Mouse (Mus musculus): Measurements from ENCODE around the gene Magoh.
A peak's percentile ranks its signal among the peaks of the same experiment; 100 is the strongest.

The Magoh gene

GRCm38 (mm10) chr4:107879254-107880050 lies at the start of gene Magoh:
Magoh (plus strand) TSS chr4:107879755.
- DNase-seq, result peak; percentile 98 to 99

DNA sequence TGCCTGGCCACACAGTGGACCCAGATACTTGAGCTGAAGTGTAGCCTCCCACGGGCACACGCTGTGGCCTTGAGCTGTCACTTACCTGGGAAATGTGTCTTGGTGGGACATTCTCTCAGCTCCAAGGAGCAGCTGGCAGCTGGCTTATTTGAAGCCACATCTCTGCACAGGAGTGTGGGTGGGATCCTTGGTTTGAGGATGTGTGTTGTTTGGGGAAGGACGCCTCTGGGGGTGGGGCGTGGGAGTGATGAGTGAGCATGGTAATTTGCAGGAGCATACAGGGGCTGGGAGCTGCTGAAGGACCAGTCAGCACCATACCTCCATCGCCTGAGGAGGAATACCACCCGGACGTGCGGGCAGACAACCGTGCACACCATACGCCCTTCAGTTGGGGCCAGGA lies 49.4 kb upstream of the Magoh start:
- no peak for DNase-seq

DNA sequence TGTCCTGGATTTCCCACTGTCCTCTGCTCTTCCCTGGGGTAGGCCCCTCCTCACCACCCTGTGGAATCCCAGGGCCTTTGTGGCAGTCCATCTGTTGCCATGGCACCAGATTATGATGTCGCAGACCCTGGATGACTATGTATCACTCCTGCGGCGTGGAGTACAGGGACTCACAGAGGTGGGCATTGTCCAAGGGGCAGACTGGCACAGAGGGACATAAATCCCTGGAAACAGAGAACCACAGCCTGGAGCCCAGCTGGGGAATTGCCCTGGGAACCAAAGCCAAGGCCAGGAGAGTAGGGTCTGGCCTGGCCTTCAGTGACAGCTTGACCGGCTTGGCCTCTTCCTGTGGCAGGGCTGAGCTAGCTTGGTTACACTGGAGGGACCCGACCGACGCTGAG lies 48.7 kb upstream of the Magoh start:
- no peak for DNase-seq

- DNase-seq, result no peak
Measured at GRCm38 (mm10) chr4:107831678-107832077, 47.9 kb upstream of the Magoh start.

DNA sequence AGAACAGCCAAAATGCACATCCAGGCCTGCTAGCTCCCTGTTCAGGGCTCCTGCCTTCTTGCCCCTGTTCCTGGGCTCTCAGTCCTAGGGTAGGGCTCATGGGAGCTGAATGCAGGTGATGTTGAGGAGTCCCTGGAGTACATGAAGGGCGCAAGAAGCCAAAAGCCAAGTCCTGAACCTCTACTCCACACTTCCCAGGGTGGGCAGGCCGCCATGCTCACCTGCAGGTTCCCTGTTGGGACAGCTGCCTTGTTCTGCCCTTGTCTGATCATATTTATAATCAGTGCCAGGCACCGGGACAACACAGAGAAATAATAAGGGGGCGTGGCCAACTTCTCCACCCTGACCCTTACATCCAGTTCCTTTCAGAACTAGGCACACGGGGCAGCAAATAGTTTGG lies 46.0 kb upstream of the Magoh start:
- no peak for DNase-seq

GRCm38 (mm10) chr4:107834643-107835314 lies 44.8 kb upstream of the Magoh start:
- DNase-seq, result no peak

DNA sequence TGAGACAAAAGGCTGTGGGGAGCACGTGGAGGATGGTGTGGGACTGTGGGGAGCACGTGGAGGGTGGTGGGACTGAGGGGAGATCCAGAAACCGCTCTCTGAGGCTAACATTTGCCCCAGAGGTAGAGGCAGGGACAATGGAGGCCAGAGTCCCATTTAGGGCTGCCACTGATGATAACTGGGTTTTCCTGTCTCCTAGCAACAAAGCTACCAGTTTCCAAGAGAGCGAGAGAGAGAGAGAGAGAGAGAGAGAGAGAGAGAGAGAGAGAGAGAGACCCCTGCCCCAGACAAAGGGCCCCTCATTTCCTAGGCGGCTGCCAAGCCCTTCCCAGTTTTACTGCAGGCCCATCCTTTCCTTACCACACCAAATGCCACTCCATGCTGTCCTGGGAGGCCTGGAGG lies 44.0 kb upstream of the Magoh start:
- DNase-seq, result no peak

DNA sequence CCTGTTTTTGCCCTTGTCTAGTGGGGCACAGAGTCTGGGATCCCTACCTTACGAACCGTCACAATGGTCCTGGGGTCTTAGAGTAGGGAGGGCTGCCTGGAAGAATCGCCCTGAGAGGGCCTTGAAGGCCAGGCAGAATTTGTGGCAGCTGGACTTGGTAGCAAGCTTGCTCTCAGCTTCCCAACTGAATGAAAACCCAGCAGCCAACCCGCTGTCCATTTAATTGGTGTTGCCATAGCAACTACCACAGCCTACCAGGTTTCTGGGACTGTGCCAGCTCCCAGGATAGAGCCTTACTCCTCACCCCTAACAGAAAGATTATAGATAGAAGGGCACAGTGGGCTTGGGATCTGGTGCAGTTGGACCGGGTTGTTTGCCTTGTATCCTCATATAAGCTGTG lies 42.8 kb upstream of the Magoh start:
- DNase-seq, result peak; percentile 61

GRCm38 (mm10) chr4:107837910-107838309 lies 41.6 kb upstream of the Magoh start:
- no peak for DNase-seq

DNA sequence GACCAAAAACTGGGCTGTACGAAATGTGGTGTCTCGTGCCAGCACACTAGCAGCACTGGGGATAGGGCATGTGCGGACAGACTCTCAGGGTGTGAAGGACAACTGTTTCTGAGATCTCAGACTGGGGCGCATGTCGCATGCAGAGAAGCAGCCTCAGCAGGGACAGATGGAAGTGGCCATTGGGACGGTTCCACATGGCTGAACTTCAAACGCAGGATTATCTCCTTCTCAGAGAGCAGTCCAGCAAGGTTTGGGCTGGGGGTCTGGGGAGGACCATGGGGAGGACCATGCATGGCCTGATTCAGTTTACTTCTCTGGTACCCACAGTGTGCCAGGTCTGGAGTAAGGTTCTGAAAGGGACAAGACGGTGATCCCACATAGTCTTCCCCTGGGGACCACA lies 35.9 kb upstream of the Magoh start:
- DNase-seq, result no peak

DNA sequence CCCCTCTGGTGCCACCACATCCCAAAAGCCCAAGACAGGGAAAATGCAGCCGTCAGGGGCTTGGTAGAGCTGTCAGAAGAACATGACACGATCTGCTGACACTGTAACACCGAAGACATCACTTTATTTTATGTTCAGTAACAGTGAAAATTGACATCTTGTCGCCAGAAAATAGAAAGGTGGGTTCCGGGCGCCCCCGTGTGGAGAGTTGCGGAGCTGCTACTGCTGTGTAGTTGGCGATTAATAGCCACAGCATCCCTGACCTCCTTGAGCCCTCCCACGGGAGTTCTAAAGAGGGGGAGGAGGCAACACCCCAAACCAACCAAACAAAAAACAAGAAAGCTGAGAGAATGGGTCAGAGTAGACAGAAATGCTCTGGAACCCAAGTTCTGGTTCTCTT lies 34.6 kb upstream of the Magoh start:
- peak; percentile 59 to 83 for DNase-seq

DNA sequence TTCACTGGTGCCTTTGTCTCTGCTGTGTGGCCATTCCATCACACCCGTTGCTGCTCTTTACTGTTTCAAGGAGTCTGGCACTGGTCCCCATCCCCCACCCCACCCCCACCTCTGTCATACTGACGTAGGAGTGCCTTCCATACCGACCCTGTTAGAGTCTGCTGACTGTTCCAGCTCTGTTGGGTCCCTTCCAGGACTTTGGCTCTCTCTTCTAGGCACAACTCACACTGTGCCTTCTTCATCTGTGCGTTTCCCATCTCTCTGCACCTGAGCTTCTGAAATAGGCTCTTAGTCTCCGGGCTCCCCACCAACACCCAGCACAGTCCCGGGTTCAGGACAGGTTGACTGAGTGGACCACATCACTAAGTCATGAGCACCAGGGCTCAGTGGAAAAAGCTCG lies 32.8 kb upstream of the Magoh start:
- DNase-seq, result no peak

DNA sequence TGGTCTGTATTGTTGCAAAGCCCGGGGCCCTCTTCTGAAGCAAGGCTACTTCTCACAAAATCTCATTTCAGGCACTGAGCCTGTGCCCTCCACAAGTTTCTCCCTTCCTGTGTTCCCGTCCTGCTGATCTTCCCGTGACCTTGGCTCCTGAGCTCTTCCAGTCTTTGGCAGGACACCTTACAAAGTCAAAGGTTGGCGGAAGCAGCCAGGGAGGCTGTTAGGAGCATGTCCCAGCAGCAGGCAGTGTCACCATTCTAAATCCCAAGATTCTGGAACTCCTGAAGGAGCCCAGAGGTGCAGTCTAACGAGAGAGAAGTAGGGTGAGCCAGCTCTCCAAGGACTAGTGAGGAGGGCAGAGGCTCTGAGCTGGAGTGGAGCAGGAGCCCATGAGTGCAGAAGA lies 31.0 kb upstream of the Magoh start:
- peak; percentile 35 to 74 for DNase-seq

- DNase-seq, result no peak
Measured at GRCm38 (mm10) chr4:107849621-107850020, 29.9 kb upstream of the Magoh start.

GRCm38 (mm10) chr4:107850091-107850490 lies 29.5 kb upstream of the Magoh start:
- DNase-seq, result peak; percentile 35 to 73

GRCm38 (mm10) chr4:107853333-107853732 lies 26.2 kb upstream of the Magoh start:
- DNase-seq, result no peak

GRCm38 (mm10) chr4:107853836-107854235 lies 25.7 kb upstream of the Magoh start:
- DNase-seq, result peak; percentile 30 to 70

DNA sequence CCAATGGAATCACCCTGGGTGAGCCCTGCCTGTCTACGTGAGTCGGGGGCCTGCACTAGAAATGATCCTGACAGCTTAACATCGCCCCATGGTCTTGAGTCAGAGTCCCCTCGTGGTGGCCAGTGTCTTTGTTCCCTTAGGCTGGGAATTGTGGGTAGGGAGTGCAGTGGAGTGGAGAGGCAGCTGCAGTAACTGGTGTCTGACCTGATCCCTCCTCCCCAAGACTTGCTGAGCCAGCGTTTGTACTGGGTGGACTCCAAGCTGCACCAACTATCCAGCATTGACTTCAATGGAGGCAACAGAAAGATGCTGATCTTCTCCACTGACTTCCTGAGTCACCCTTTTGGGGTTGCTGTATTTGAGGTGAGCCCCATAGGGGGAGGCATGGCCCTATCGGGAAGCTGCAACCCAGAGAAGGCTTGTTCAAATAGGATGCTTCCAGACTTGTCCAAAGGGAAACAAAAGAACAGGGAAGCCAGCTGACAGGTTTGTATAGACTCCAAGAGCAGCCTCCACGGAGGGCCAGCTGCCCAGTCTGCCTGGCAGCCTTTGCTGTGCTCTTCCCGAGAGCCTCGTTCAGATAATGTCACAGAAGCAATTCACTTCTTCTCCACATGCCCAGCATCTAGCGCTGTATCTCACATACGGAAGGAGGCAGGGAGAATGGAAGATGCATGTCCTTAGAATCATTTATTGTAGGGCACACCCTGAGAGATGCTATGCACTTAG lies 22.4 kb upstream of the Magoh start:
- DNase-seq, result peak in 1 of 2 experiments; percentile 14

DNA sequence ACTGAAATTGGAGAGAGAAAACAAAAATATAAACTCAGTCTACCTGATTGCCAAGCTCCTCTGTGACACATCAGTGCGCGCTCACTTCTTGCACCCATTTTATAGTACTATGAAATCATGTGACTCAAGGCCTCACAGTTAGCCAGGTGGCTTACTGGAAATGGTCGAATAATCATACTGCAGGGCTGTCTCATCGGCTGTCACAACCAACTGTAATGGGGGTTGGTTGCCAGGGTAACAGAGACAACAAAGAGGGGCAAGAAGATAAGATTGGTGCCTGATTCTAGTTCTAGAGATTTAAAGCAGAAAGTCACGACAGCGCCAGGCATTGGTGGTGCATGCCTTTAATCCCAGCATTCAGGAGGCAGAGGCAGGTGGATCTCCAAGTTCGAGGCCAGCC lies 20.6 kb upstream of the Magoh start:
- DNase-seq, result no peak

- peak in 1 of 2 experiments; percentile 6 for DNase-seq
Measured at GRCm38 (mm10) chr4:107864866-107865265, 14.7 kb upstream of the Magoh start.

DNA sequence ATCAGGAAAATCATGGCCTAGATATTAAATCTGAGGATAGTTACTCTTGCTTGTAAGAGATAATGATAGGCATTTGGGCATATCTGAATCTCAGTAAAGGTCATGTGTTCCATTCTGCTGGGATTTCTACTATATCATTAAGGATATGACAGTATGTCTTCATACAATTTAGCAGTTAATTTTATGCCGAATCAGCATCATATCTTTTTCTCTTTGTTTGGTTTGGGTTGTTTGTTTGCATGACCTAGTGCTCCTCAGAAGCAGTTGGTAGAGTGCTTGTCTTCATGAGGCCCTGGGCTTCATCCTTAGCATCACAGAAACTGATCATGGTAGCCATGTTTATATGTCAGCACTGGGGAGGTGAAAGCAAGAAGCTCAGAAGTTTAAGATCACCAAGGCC lies 2.1 kb downstream of the Magoh start:
- DNase-seq, result peak in 1 of 2 experiments; percentile 6

DNA sequence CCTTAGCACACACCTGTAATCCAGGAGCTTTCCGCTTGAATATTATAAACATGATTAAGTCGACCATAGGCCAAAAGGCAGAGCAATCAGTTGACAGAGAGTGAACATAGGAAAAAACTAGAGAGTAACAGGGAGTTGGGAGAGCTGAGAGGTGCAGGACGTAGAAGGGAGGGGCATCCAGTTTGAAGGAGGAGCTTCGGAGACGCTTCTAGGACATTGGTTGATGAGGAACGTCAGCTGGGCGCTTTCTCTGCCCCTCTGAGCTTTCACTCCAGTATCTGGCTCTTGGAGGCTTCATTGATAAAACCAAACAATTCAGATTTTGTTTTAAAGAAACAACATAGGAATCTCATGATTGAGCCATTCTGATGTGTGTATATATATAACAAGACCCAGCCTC lies 6.8 kb downstream of the Magoh start:
- no peak for DNase-seq

GRCm38 (mm10) chr4:107889385-107889730 lies 9.8 kb downstream of the Magoh start:
- no peak for DNase-seq

Data from kidney, postnatal 25 days (tissue).